Mouse (Mus musculus): ENCODE results near the gene D630023F18Rik. TPM values are rescaled to one million over a fixed set of nuclear protein-coding genes. Genes with fewer than 3 reads are reported as not detected.

D630023F18Rik gene
- 0.10 TPM in 1 of 2 replicates, not detected in the other for polyA plus RNA-seq (2015; fragmentation: Nextera tagmentation; extraction: Ambion mirVana)

GRCm38 (mm10) chr1:65122574-65123372 is at the start of gene D630023F18Rik:
Gene D630023F18Rik (minus strand): TSS chr1:65123214.
- no peak within 1 kb of the TSS for H3K4me3 ChIP-seq (ENCODE audit: low read depth, low read length)
- TF ChIP-seq CTCF (IDR thresholded peaks at IDR 0.05) (no peak), EP300 (IDR thresholded peaks at IDR 0.05) (no peak)
- WGBS = 17% methylated on average over 9 of the region's 9 CpGs
- DNase-seq (ENCODE audit: low spot score) = no peak
- H3K9me3 ChIP-seq (ENCODE audit: low read length) = no peaks in the 10 kb centered on the region
- no peak within 1 kb of the TSS for H3K9ac ChIP-seq (replicated peaks; ENCODE audit: low read depth)
- no peak for ATAC-seq
- no peaks in the 10 kb centered on the region for H3K27me3 ChIP-seq (replicated peaks; ENCODE audit: insufficient read depth, low read length)
- H3K27ac ChIP-seq (ENCODE audit: low read length) = no peak within 1 kb of the TSS
- H3K4me1 ChIP-seq (ENCODE audit: insufficient read depth, low read depth, low read length) = no peaks in the 10 kb centered on the region
- peak within 1 kb of the TSS; percentile 29; the same call in 1 of the 2 replicates for H3K4me2 ChIP-seq (replicated peaks; ENCODE audit: low read depth, low read length)
- H3K36me3 ChIP-seq (ENCODE audit: insufficient read depth, low read length) = no peaks in the 10 kb centered on the region

GRCm38 (mm10) chr1:65171579-65171978 is 48.6 kb upstream of the D630023F18Rik start:
- no peaks in the 10 kb centered on the region; the same call in 1 of the 2 replicates for H3K4me1 ChIP-seq (ENCODE audit: insufficient read depth, low read depth, low read length)
- DNase-seq (ENCODE audit: low spot score) (no peak), ATAC-seq (no peak)
- no peaks in the 10 kb centered on the region for H3K9me3 ChIP-seq (ENCODE audit: low read length)
- 67% methylated on average over 4 of the region's 4 CpGs for WGBS
- H3K27me3 ChIP-seq (replicated peaks; ENCODE audit: insufficient read depth, low read length) = no peaks in the 10 kb centered on the region
- no peak overlapping the region for H3K27ac ChIP-seq (ENCODE audit: low read length)
- TF ChIP-seq CTCF (IDR thresholded peaks at IDR 0.05) = no peak
- no peak for TF ChIP-seq EP300 (IDR thresholded peaks at IDR 0.05)
- H3K36me3 ChIP-seq (ENCODE audit: insufficient read depth, low read length) = peaks cover 27% of the 10 kb centered on the region
- H3K4me2 ChIP-seq (replicated peaks; ENCODE audit: low read depth, low read length) = no peak overlapping the region
- H3K4me3 ChIP-seq (ENCODE audit: low read depth, low read length) = no peak overlapping the region
- no peak overlapping the region for H3K9ac ChIP-seq (replicated peaks; ENCODE audit: low read depth)

GRCm38 (mm10) chr1:65169947-65170346 is 46.9 kb upstream of the D630023F18Rik start:
- no peaks in the 10 kb centered on the region for H3K27me3 ChIP-seq (replicated peaks; ENCODE audit: insufficient read depth, low read length)
- H3K4me3 ChIP-seq (ENCODE audit: low read depth, low read length) = no peak overlapping the region
- no peak overlapping the region for H3K27ac ChIP-seq (ENCODE audit: low read length)
- H3K9me3 ChIP-seq (ENCODE audit: low read length) = no peaks in the 10 kb centered on the region
- no peak for TF ChIP-seq EP300 (IDR thresholded peaks at IDR 0.05)
- TF ChIP-seq CTCF (IDR thresholded peaks at IDR 0.05) = no peak
- H3K9ac ChIP-seq (replicated peaks; ENCODE audit: low read depth) = no peak overlapping the region
- DNase-seq (ENCODE audit: low spot score) = no peak
- no peak overlapping the region for H3K4me2 ChIP-seq (replicated peaks; ENCODE audit: low read depth, low read length)
- no peak for ATAC-seq
- WGBS = 72% methylated on average over 5 of the region's 5 CpGs
- H3K36me3 ChIP-seq (ENCODE audit: insufficient read depth, low read length) = peaks cover 33% of the 10 kb centered on the region
- H3K4me1 ChIP-seq (ENCODE audit: insufficient read depth, low read depth, low read length) = no peaks in the 10 kb centered on the region

- DNase-seq (ENCODE audit: low spot score) (no peak), ATAC-seq (no peak)
- Histone ChIP-seq H3K27ac (ENCODE audit: low read length) (no peak overlapping the region), H3K9ac (replicated peaks; ENCODE audit: low read depth) (no peak overlapping the region), H3K36me3 (ENCODE audit: insufficient read depth, low read length) (peaks cover 32% of the 10 kb centered on the region), H3K4me1 (ENCODE audit: insufficient read depth, low read depth, low read length) (no peaks in the 10 kb centered on the region), H3K4me3 (ENCODE audit: low read depth, low read length) (no peak overlapping the region), H3K9me3 (ENCODE audit: low read length) (no peaks in the 10 kb centered on the region), H3K27me3 (replicated peaks; ENCODE audit: insufficient read depth, low read length) (no peaks in the 10 kb centered on the region), H3K4me2 (replicated peaks; ENCODE audit: low read depth, low read length) (no peak overlapping the region)
- no peak for TF ChIP-seq CTCF (IDR thresholded peaks at IDR 0.05)
- TF ChIP-seq EP300 (IDR thresholded peaks at IDR 0.05) = no peak
- WGBS = 82% methylated on average over 7 of the region's 7 CpGs
These were observed 46.5 kb upstream of the D630023F18Rik start for GRCm38 (mm10) chr1:65169536-65169935.

DNA sequence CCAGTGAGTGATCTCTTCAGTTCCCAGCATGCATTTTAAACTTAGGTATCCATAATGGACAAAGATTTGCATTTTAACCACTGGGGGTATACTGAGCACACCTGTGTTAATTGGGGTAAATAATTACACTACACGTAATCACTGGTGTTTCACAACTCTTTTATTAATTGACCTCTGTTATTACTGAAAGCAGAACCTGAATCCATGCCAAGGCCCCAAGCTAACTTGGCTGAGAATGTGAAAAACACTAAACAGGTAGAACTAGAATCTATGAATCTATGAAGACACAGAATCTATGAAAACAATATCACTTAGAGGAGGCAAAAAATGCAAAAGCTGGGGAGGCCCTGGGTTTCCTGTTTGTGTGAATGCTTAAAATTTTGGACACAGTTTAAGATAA is 44.5 kb upstream of the D630023F18Rik start:
- peaks cover 43% of the 10 kb centered on the region for H3K36me3 ChIP-seq (ENCODE audit: insufficient read depth, low read length)

DNA sequence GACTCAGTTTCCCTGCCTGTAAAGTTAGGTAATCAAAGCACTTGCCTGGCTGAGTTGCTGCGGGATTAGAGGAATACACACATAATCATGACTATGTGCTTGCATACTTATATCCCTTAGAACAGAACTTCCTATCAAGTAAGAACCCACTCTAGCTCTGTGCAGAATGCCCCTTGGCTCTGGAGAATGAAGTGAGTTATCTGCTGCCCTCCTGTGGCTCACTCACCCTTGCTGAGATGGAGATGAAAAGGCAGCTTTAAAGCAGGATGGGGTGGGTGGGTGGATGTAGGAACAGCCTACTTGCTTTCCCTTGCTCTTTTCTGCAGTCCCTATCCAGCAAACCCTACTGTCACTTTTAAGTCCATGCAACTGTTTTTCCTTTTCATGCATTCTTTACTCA is 39.2 kb upstream of the D630023F18Rik start:
- Histone ChIP-seq H3K9ac (replicated peaks; ENCODE audit: low read depth) (no peak overlapping the region), H3K4me2 (replicated peaks; ENCODE audit: low read depth, low read length) (no peak overlapping the region), H3K9me3 (ENCODE audit: low read length) (no peaks in the 10 kb centered on the region), H3K4me1 (ENCODE audit: insufficient read depth, low read depth, low read length) (no peaks in the 10 kb centered on the region), H3K36me3 (ENCODE audit: insufficient read depth, low read length) (peaks cover 57% of the 10 kb centered on the region), H3K27ac (ENCODE audit: low read length) (no peak overlapping the region), H3K4me3 (ENCODE audit: low read depth, low read length) (no peak overlapping the region), H3K27me3 (replicated peaks; ENCODE audit: insufficient read depth, low read length) (no peaks in the 10 kb centered on the region)
- ATAC-seq (no peak), DNase-seq (ENCODE audit: low spot score) (no peak)
- TF ChIP-seq CTCF (IDR thresholded peaks at IDR 0.05) (peak; percentile 24; the same call in 1 of the 2 replicates), EP300 (IDR thresholded peaks at IDR 0.05) (no peak)
- 100% methylated on average over 1 of the region's 1 CpGs for WGBS

More for the DNA sequence above, 44.5 kb upstream of the D630023F18Rik start:
- no peaks in the 10 kb centered on the region for H3K4me1 ChIP-seq (ENCODE audit: insufficient read depth, low read depth, low read length)
- DNase-seq (ENCODE audit: low spot score) = no peak
- no peak overlapping the region for H3K4me3 ChIP-seq (ENCODE audit: low read depth, low read length)
- 90% methylated on average over 1 of the region's 1 CpGs for WGBS
- H3K27me3 ChIP-seq (replicated peaks; ENCODE audit: insufficient read depth, low read length) = no peaks in the 10 kb centered on the region
- H3K9me3 ChIP-seq (ENCODE audit: low read length) = no peaks in the 10 kb centered on the region
- H3K9ac ChIP-seq (replicated peaks; ENCODE audit: low read depth) = no peak overlapping the region
- no peak overlapping the region for H3K27ac ChIP-seq (ENCODE audit: low read length)
- ATAC-seq = no peak
- TF ChIP-seq EP300 (IDR thresholded peaks at IDR 0.05) (no peak), CTCF (IDR thresholded peaks at IDR 0.05) (no peak)
- H3K4me2 ChIP-seq (replicated peaks; ENCODE audit: low read depth, low read length) = no peak overlapping the region
